Mouse (Mus musculus): ENCODE results near the gene Slc17a1. TPM values are rescaled to one million over a fixed set of nuclear protein-coding genes. Genes with fewer than 3 reads are reported as not detected.

Gene Slc17a1
- polyA plus RNA-seq (2015; fragmentation: Nextera tagmentation; extraction: Ambion mirVana): not detected in 2 replicates

DNA sequence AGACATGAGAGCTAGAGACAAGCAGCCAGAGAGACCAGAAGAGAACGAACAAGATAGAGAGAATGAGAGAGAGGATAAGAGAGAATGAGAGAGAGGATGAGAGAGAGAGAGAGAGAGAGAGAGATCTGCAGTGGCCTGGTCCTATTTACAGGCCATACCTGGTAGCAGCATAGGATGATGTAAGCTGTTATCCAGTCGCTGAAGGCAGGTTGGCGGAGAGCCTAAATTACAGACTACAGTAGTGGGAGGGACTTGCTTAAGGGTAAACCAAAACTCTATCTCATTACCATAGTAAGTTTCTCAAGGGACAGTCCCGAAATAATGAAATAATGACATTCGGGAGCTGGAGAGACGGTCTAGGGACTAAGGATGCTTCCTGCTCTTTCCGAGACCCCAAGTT, at the start of gene Slc17a1:
Gene Slc17a1, plus strand, starts transcription at position 346 of the 400 bp plus-strand sequence.
- 77% methylated on average over 7 of the region's 7 CpGs for WGBS
- no peak for ATAC-seq (ENCODE audit: extremely low read depth, insufficient number of reproducible peaks, low FRiP score, low TSS enrichment)
- Histone ChIP-seq H3K9me3 (no peaks in the 10 kb centered on the region), H3K27me3 (replicated peaks) (peaks cover 3% of the 10 kb centered on the region; the same call in 1 of the 2 replicates), H3K27ac (replicated peaks) (no peak within 1 kb of the TSS), H3K9ac (no peak within 1 kb of the TSS), H3K4me1 (peaks cover 12% of the 10 kb centered on the region; the same call in 1 of the 2 replicates), H3K4me3 (no peak within 1 kb of the TSS), H3K36me3 (no peaks in the 10 kb centered on the region), H3K4me2 (no peak within 1 kb of the TSS)

DNA sequence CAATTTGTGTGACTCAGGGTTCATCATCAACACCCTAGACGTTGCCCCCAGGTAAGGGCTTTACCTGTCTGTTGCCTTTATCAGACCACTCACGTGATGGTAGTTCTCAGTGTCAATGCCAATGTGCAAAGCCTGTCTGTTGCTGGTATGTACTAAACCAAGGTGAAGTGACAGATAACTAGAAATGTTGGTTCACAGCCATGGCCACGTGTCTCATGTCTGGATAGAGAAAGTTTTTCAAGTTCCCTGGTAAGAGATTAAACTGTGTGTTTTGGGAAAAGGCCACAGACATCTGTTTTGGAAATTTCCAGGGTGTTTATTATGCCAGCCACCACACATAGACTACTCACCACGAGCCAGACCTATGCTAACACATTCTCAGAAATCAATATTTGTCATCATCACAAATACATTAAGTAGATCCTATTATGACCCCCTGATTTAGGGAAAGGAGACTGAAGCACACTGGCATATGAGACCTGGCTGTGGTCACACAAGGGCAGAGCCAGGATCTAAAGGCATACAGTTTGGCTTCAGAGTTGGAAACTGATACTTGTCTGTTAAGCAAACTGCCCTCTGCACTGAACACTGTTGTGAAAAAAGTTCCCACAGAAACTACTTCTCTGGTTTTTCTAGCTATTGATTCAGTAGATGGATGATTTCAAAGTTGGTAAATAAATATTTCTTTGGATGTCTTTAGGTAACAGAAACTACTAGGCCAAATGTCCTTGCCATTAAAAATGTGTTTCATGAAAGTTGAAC, 47.2 kb upstream of the Slc17a1 start:
- Histone ChIP-seq H3K9ac (no peak overlapping the region), H3K4me3 (no peak overlapping the region), H3K4me1 (peaks cover 8% of the 10 kb centered on the region), H3K9me3 (no peaks in the 10 kb centered on the region), H3K27ac (replicated peaks) (no peak overlapping the region), H3K4me2 (no peak overlapping the region), H3K27me3 (replicated peaks) (no peaks in the 10 kb centered on the region), H3K36me3 (no peaks in the 10 kb centered on the region)
- no peak for ATAC-seq (ENCODE audit: extremely low read depth, insufficient number of reproducible peaks, low FRiP score, low TSS enrichment)
- whole genome bisulfite sequencing: 63% methylated on average over 4 of the region's 4 CpGs

GRCm38 (mm10) chr13:23822213-23822612, 45.3 kb upstream of the Slc17a1 start:
- Histone ChIP-seq H3K4me2 (no peak overlapping the region), H3K27ac (replicated peaks) (no peak overlapping the region), H3K9ac (no peak overlapping the region), H3K27me3 (replicated peaks) (no peaks in the 10 kb centered on the region), H3K36me3 (no peaks in the 10 kb centered on the region), H3K9me3 (no peaks in the 10 kb centered on the region), H3K4me3 (no peak overlapping the region), H3K4me1 (peaks cover 8% of the 10 kb centered on the region)
- ATAC-seq (ENCODE audit: extremely low read depth, insufficient number of reproducible peaks, low FRiP score, low TSS enrichment): no peak
- 22% methylated on average over 3 of the region's 3 CpGs for WGBS

- no peaks in the 10 kb centered on the region for H3K9me3 ChIP-seq
- H3K9ac ChIP-seq: no peak overlapping the region
- no peak overlapping the region for H3K4me3 ChIP-seq
- no peaks in the 10 kb centered on the region for H3K36me3 ChIP-seq
- WGBS: 57% methylated on average over 3 of the region's 3 CpGs
- H3K27me3 ChIP-seq (replicated peaks): no peaks in the 10 kb centered on the region
- ATAC-seq (ENCODE audit: extremely low read depth, insufficient number of reproducible peaks, low FRiP score, low TSS enrichment): no peak
- H3K4me1 ChIP-seq: peaks cover 6% of the 10 kb centered on the region
- no peak overlapping the region for H3K4me2 ChIP-seq
- H3K27ac ChIP-seq (replicated peaks): no peak overlapping the region
These were observed 40.9 kb upstream of the Slc17a1 start for GRCm38 (mm10) chr13:23826606-23827005.

- Histone ChIP-seq H3K27ac (replicated peaks) (no peak overlapping the region), H3K36me3 (no peaks in the 10 kb centered on the region), H3K4me1 (peaks cover 4% of the 10 kb centered on the region; the same call in 1 of the 2 replicates), H3K27me3 (replicated peaks) (0 out of 2 replicates have a peak, but pooled peaks cover 2% of the 10 kb centered on the region), H3K4me3 (no peak overlapping the region), H3K9ac (no peak overlapping the region), H3K4me2 (no peak overlapping the region), H3K9me3 (no peaks in the 10 kb centered on the region)
- WGBS: 12% methylated on average over 6 of the region's 6 CpGs
- ATAC-seq (ENCODE audit: extremely low read depth, insufficient number of reproducible peaks, low FRiP score, low TSS enrichment): no peak
These were observed 34.5 kb upstream of the Slc17a1 start for GRCm38 (mm10) chr13:23833053-23833452.

GRCm38 (mm10) chr13:23834836-23835235, 32.7 kb upstream of the Slc17a1 start:
- Histone ChIP-seq H3K4me1 (peaks cover 4% of the 10 kb centered on the region; the same call in 1 of the 2 replicates), H3K27me3 (replicated peaks) (0 out of 2 replicates have a peak, but pooled peaks cover 2% of the 10 kb centered on the region), H3K9me3 (no peaks in the 10 kb centered on the region), H3K4me3 (no peak overlapping the region), H3K4me2 (no peak overlapping the region), H3K27ac (replicated peaks) (no peak overlapping the region), H3K9ac (no peak overlapping the region), H3K36me3 (no peaks in the 10 kb centered on the region)
- WGBS: 81% methylated on average over 5 of the region's 5 CpGs
- ATAC-seq (ENCODE audit: extremely low read depth, insufficient number of reproducible peaks, low FRiP score, low TSS enrichment): no peak

- H3K9me3 ChIP-seq: no peaks in the 10 kb centered on the region
- H3K4me1 ChIP-seq: peaks cover 4% of the 10 kb centered on the region; the same call in 1 of the 2 replicates
- no peak overlapping the region for H3K4me3 ChIP-seq
- H3K27me3 ChIP-seq (replicated peaks): 0 out of 2 replicates have a peak, but pooled peaks cover 2% of the 10 kb centered on the region
- no peak overlapping the region for H3K4me2 ChIP-seq
- H3K27ac ChIP-seq (replicated peaks): no peak overlapping the region
- H3K36me3 ChIP-seq: no peaks in the 10 kb centered on the region
- no peak for ATAC-seq (ENCODE audit: extremely low read depth, insufficient number of reproducible peaks, low FRiP score, low TSS enrichment)
- no peak overlapping the region for H3K9ac ChIP-seq
- WGBS: 81% methylated on average over 5 of the region's 5 CpGs
These were observed 30.9 kb upstream of the Slc17a1 start for GRCm38 (mm10) chr13:23836630-23837029.

GRCm38 (mm10) chr13:23839308-23839707, 28.2 kb upstream of the Slc17a1 start, which contains the start of gene Slc17a3:
Slc17a3 (plus strand) TSS chr13:23839434.
- Histone ChIP-seq H3K9me3 (no peaks in the 10 kb centered on the region), H3K4me3 (no peak within 1 kb of the TSS), H3K36me3 (no peaks in the 10 kb centered on the region), H3K4me2 (no peak within 1 kb of the TSS), H3K27me3 (replicated peaks) (peaks cover 4% of the 10 kb centered on the region; the same call in 1 of the 2 replicates), H3K27ac (replicated peaks) (no peak within 1 kb of the TSS), H3K4me1 (no peaks in the 10 kb centered on the region), H3K9ac (no peak within 1 kb of the TSS)
- ATAC-seq (ENCODE audit: extremely low read depth, insufficient number of reproducible peaks, low FRiP score, low TSS enrichment): no peak
- 73% methylated on average over 2 of the region's 2 CpGs for WGBS

GRCm38 (mm10) chr13:23845851-23846250, 21.7 kb upstream of the Slc17a1 start:
- H3K36me3 ChIP-seq: no peaks in the 10 kb centered on the region
- H3K9ac ChIP-seq: no peak overlapping the region
- no peak overlapping the region for H3K4me3 ChIP-seq
- no peaks in the 10 kb centered on the region for H3K9me3 ChIP-seq
- 78% methylated on average over 4 of the region's 4 CpGs for WGBS
- peaks cover 17% of the 10 kb centered on the region for H3K27me3 ChIP-seq (replicated peaks)
- no peak overlapping the region for H3K4me2 ChIP-seq
- H3K4me1 ChIP-seq: no peaks in the 10 kb centered on the region
- ATAC-seq (ENCODE audit: extremely low read depth, insufficient number of reproducible peaks, low FRiP score, low TSS enrichment): no peak
- no peak overlapping the region for H3K27ac ChIP-seq (replicated peaks)

GRCm38 (mm10) chr13:23849299-23849698, 18.3 kb upstream of the Slc17a1 start:
- no peak overlapping the region for H3K4me2 ChIP-seq
- no peaks in the 10 kb centered on the region for H3K9me3 ChIP-seq
- no peaks in the 10 kb centered on the region for H3K4me1 ChIP-seq
- 77% methylated on average over 2 of the region's 2 CpGs for WGBS
- ATAC-seq (ENCODE audit: extremely low read depth, insufficient number of reproducible peaks, low FRiP score, low TSS enrichment): no peak
- H3K27me3 ChIP-seq (replicated peaks): peaks cover 13% of the 10 kb centered on the region
- H3K9ac ChIP-seq: no peak overlapping the region
- H3K4me3 ChIP-seq: no peak overlapping the region
- H3K27ac ChIP-seq (replicated peaks): no peak overlapping the region
- H3K36me3 ChIP-seq: no peaks in the 10 kb centered on the region

- H3K9me3 ChIP-seq: no peaks in the 10 kb centered on the region
- no peak overlapping the region for H3K4me3 ChIP-seq
- no peak overlapping the region for H3K27ac ChIP-seq (replicated peaks)
- no peaks in the 10 kb centered on the region for H3K36me3 ChIP-seq
- H3K9ac ChIP-seq: no peak overlapping the region
- ATAC-seq (ENCODE audit: extremely low read depth, insufficient number of reproducible peaks, low FRiP score, low TSS enrichment): no peak
- H3K27me3 ChIP-seq (replicated peaks): peaks cover 27% of the 10 kb centered on the region
- WGBS: 57% methylated on average over 3 of the region's 3 CpGs
- H3K4me1 ChIP-seq: no peaks in the 10 kb centered on the region
- no peak overlapping the region for H3K4me2 ChIP-seq
These were observed 11.1 kb upstream of the Slc17a1 start for GRCm38 (mm10) chr13:23856401-23856800.

DNA sequence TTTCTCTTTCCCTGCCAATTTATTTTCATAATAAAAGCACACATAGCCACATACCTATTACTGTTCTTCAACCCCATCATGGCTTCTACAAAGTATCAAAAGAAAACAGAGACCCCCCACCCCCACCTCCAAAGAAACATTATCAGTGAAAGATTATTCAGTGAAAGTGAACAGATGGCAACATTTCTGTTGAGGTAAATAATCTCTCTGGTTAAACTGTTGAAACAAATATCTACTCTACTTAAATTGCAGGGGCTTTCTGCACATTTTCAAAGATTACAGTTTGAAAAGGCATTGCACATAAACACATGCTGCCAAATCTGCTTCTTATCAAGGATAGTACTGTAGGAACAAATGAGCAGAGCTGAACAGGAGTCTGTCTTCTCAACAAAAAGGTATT, 5.7 kb upstream of the Slc17a1 start:
- H3K36me3 ChIP-seq: no peaks in the 10 kb centered on the region
- H3K27ac ChIP-seq (replicated peaks): no peak overlapping the region
- H3K4me2 ChIP-seq: no peak overlapping the region
- peaks cover 25% of the 10 kb centered on the region for H3K27me3 ChIP-seq (replicated peaks)
- no peak overlapping the region for H3K4me3 ChIP-seq
- H3K4me1 ChIP-seq: peaks cover 8% of the 10 kb centered on the region; the same call in 1 of the 2 replicates
- ATAC-seq (ENCODE audit: extremely low read depth, insufficient number of reproducible peaks, low FRiP score, low TSS enrichment): no peak
- H3K9ac ChIP-seq: no peak overlapping the region
- H3K9me3 ChIP-seq: no peaks in the 10 kb centered on the region

All from heart, embryonic 13.5 days (tissue).